Mouse (Mus musculus): ENCODE results near the gene Padi4.

The Padi4 gene

DNA sequence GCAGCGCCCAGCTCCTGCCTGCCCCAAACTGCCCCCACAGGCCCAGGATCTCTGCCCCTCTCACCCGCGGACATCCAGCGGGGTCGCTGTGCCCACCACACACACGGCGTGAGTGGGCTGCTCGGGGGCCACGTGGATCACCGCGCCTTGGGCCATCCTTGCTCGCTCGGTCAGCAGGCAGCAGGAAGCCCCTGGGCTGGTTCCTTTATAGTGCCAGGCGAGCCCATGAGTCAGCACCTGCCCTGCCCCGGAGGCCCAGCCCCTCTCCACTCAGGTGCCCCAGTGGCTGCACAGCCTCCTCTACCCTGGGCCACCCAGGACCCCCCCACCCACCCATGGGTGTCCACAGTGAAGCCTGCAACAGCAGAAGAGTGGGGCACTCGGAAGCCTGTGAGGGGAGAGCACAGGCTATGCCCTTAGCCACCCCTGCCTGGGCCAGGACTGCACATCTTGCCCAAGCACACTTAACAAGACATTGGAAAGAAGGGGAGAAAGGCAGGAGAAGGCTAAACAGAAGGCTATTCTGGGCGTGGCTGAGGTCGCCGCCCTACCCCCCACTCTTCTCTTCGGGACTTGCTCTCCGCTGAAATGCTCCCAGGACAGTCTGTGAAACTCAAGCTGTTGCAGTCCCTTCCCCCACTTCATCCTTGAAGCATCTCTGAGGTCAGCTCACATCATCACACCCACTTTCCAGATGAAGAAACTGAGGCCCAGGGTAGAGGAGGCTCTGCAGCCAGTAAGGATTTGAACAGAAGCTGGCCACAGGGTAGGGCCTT lies at the start of gene Padi4:
Padi4 (minus strand) TSS at position 212 of the 776 bp plus-strand sequence.
- DNase-seq (ENCODE audit: low read depth, low spot score): no peak

DNA sequence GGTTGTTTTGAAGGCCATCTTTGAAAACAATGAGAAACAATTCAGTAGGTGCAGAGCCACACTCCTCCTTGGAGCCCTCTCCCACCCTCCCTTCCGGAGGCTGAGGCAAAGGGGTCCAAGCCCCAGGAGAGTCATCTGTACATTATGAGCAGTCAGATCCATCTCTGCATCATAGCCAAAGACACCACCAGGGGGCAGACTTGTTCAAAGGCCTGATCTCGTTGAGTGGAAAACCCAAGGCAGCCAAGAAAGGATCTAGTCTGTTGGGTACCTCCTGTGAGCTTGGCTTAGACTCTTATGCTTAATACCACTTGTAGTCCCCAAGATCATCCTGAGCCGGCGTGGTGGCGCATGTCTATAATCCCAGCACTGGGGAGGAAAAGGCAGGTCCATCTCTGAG lies 48.0 kb upstream of the Padi4 start:
- DNase-seq (ENCODE audit: low read depth, low spot score): peak; percentile 73

DNA sequence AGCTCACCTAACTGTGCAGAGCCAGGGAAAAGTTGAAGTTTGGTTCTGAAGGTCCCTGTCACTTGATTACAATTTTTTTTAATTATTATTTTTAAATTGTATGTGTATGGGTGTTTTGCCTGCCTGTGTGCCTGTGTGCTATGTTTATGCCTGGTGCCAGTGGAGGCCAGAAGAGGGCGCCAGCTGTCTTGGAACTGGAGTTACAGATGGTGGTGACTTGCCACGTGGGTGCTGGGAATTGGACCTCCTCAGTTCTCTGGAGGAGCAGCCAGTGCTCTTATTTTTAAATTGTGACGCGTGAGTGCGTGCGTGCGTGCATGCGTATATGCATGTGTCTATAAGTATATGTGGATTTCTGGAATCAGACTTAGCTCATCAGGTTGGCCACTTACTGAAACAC lies 43.4 kb upstream of the Padi4 start:
- peak; percentile 29 for DNase-seq (ENCODE audit: low read depth, low spot score)

DNA sequence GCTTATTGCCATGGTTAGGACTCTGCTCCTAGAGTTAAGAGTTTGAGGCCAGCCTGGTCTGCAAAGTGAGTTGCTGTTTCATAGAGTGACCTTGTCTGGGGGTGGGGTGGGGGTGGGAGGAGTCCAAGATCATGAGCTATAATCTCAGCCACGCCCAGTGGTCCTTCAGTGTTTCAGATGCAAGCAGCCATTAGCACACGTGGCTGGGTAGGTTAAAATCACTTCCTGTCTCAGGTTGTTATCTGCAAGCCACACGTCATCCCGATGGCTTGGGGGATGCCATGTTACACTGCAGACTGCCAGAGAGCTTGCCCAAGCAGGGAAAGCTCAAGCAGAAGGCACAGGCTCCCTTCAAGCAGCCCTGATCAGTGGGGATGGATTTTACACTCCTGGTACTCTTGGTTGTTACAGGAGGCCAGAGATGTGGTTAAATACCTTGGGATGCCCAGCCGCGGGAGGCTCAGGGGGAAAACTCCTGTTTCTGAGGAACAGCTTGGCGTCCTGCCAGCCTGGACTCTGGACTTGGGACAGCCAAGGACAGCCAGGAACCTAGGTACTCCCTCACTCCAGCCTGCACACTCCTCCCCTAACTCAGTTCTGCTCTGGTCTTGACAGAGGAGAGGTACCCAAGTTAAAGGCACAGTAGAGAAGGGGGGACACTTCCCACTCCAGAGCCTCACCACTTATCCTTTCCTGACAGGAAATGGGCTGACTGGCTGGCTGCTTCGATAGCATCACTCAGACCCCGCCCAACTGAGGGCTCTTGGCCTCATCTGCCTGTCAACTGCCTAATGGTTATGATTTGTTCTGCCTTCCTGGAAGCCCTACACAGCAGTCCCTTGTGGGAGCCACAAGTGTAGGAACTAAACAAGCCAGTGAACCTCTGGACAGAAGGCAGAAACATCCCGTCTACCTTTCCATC lies 42.2 kb upstream of the Padi4 start:
- DNase-seq (ENCODE audit: low read depth, low spot score): peak; percentile 81

DNA sequence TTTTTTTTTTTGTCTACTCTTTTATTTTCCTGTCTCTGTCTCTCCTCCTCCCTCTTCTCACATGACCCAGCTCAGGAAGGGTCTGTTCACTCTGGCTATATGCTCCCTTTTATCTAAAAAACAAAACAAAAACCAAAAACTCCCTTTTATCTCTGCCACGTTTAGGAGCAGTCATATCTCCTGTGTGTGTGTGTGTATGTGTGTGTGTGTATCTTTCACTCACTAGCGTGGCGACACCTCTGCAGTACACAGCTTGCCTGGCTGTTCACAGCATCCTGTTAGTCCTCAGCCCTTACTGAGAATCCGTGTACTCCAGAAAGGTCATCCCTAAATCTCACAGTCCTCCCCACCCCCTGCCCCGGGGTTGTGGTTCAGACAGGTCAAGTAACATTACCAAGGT lies 41.5 kb upstream of the Padi4 start:
- DNase-seq (ENCODE audit: low read depth, low spot score): peak; percentile 70

DNA sequence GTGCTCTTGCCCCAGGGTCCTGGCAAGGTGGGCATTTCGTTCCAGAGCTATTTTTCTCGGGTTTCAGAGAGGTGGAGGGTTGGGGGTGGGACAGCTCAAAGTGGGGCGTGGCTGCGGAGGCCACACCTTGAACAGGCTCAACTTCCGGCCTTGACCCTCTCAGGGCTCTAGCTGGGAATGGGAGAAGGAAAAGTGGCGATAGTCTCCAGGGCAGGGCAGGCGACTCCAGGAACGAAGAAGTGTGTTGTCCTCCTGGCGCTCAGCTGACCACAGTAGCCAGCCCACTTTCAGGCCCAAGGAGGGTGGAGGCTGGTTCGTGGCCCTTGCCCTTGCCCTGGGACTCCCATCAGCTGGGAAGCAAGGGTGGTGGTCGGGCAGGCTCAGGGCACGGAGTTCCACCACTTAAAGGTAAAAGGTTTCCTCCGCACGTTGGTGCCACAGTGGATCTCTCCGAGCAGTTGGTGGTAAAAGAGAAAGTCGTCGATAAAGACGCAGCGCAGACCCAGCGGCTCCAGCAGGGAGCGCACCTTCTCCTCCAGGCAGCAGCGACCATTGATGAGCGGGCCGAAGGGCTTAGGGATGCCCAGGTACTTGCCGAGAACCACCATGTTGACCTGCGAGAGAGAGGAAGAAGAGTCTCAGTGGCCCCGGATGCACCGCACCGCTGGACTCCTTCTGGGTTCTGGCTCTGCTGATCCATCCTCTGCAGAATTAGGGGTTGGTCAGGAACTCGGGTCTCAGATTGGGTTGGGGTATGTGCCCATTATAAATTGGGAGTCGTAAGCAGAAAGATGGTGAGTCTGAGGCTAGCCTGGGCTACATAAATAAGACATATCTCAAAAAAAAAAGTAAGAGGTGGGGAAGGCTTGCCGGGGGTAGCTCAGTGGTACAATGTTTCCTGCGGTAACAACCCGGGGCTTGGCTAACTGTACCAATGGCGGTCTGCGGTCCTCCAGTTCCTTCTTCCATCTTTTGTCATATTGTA lies 40.5 kb upstream of the Padi4 start:
- DNase-seq (ENCODE audit: low read depth, low spot score): peak; percentile 71

DNA sequence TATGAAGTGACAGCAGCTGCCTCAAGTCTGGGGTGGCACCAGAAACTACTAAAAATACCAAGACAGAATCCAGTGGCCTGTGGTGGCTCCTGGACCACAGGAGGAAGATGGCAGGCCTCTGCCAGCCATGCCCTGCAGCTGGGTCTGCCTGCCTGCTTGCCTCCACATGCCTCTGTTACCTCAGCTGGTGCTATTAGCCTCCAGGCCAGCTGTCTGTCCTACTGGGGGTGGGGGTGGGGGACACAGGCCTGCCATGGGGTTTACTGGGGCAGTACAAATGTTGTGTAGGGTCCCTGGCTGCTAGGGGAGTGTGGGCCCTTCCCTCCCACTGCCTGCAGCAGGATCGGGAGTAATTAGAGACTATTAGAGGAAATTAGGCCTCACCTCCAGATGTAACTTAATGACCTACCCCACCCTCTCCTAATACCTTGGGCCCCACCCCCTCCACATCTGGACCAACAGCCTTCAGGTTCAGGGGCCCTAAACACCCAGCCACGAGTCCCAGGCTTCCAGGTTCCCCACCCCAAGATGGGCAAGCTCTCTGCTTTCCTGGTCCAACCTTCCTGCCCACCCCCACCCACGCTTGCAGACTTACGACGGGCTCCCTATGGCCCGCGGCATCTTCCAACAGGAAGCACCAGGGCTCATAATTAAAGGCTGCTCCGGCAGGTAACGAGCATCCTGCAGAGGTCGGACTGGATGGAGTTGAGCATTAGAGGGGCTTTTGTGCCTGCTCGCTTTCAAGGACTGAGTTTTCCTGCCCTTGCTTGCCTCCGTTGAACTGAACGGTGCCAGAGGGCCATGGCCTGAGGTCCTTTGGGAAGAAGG lies 39.5 kb upstream of the Padi4 start:
- no peak for DNase-seq (ENCODE audit: low read depth, low spot score)

DNA sequence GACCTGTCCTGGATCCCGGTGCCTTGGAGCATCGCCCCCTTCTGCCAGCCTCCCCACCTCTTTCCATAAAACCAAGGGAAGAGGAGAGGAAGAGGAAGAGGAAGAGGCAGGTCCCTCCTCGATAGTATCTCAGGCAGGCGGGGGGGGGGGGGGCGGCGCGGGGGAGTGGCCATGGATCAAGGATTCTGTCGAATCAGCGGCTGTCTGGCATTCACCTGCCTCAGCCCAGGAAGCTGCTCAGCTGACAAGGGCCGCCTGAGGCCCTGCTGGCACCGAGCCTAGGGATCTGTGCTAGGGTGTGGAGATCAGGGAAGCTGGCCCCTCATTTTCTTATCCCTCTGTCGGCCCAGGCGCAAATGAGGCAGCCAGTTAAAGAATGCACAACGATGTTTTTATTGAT lies 38.6 kb upstream of the Padi4 start:
- peak; percentile 42 for DNase-seq (ENCODE audit: low read depth, low spot score)

DNA sequence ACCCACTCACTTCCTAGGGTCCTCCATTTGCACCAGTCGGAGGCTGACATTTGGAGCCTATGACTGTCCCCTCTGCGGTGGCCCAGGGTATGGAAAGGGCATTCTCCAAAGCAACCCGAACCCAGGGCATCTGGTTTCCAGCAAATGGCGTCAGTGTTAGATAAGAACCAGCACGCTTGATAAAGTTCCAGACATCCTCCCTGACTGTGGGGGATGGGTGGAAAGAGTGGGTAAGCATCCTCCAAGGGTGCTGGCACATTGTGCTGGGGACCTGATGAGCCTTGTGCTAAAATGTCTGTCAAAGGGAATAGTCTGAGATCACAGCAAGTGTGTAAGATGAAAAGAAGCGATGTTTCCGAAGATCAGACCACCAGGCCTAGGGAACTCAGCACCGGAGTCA lies 38.2 kb upstream of the Padi4 start:
- DNase-seq (ENCODE audit: low read depth, low spot score): peak; percentile 44

DNA sequence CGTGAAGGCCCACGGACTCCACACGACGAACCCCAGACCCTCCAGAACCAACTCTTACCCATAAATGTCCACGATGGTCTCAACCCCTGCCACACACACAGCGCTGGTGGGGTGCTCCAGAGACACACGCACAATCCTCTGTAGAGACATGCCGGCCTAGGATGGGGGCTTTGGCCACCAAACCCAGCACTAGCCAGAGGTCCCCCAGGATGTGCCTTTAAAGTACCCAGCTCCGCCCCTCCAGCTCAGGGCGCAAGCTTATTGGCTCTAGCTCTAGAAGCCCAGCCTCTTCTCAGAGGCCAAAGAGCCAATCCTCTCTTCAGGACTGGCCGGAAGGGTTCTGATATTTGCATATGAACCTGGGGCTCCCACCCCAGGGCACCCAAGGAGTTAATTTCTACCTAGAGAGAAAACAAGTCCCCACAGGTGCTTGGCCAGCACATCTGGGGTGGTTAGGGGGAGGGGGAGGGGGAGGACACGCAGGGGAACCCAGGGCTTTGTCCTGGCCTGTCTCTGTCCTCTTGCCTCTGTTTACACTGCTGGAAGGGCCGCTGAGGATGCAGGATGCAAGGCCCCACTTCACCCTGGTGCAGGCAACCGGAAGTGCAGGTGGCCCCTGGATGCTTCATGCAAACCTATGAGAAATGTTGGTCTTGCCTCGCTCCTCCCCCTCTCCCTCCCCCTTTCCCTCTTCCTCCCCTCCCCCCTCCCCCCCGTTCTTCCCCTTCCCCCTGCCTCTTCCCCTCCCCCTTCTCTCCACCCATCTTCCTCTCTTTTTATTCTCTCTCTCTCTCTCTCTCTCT lies 36.6 kb upstream of the Padi4 start, which contains the start of gene Padi3:
Padi3 (minus strand) TSS at position 191 of the 803 bp plus-strand sequence.
- peak; percentile 54 for DNase-seq (ENCODE audit: low read depth, low spot score)

DNA sequence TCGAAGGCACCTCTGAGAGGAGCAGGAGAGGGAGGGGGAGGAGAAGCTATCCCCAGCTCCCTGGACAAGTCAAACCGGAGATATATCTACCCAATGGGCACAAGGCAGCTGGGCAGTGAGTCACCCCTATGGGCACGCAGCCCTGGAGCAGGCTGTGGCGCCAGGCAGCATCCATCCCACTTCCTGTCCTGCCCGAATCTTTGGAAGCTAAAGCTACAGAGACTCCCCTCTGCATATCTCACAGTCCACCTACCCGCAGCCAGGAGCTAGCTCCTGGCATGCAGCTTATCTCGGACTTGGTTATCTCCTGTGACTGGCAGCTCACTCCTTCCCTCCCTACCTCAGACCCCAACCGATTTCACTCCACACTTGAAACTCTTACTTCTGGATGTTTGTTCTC lies 35.1 kb upstream of the Padi4 start:
- DNase-seq (ENCODE audit: low read depth, low spot score): no peak

DNA sequence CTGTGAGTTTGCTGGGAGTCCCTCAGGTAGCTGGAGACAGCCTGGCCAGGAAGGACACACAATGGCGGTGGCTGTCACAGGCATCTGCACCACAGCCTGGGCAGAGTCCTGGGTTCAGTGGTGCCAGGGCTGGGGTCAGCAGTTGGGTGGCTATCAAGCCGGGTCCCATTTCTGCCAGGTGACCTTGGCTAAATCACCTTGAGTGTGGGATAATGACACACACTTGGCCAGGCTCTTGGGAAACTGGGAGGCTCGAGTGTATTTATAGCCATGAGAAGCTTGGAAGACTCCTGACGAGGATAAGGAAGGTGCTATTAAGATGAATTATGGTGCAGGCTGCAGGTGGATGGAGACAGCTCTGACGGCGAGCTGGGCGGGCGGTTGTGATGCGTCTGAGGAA lies 30.6 kb upstream of the Padi4 start:
- no peak for DNase-seq (ENCODE audit: low read depth, low spot score)

DNA sequence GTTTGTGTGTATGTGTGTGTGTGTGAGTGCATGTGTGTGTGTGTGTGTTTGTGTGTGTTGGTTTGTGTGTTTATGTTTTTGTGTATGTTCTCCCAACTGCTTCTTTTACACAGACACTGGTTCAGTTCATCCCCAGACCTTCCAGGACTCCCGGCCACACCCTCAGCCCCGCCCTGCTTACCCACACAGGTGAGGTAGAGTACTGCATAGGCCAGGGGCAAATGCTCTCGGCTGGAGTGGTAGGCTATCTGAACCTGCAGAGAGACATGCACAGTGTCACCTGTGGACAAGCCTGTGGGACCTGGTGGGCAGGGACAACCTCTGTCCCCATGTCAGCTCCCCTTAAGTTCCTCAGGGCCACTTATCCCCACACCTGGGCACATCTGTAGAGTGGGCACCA lies 27.3 kb upstream of the Padi4 start:
- no peak for DNase-seq (ENCODE audit: low read depth, low spot score)

DNA sequence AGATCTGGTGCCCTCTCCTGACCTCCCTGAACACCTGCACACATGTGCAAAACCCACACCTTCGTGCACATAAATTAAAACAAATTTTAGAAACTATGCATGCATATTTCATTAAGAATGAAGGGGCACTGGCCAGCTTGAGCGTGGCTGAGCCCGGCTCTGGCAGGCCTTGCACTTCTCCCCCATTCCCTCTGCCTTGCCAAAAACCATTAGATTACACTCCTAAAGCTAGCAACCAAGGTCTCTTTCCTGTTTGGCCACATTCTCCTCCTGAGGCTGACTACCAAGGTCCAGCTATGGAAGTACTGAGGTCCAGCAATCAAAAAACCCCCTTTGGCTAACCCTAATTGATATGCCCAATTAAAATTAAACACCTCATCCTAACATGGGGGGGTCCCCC lies 22.8 kb upstream of the Padi4 start:
- DNase-seq (ENCODE audit: low read depth, low spot score): no peak

DNA sequence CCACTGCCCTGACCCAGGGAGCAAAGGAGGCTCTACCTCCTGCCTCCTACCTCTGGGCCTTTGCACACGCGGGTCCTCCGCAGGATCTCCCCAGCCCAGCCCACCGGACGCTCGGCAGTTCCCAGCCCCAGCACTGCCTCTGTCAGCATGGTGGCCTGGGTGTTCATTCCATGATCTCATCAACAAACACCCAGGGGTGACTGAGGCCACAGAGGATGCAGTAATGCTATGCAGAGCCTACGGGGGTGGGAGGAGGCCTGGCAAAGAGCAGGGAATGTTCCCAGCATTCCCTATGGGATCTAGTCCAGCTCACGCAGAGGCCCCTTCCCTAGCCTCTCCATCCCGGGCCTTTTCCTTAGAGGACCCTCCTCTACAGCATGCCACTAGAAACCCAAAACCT lies 20.6 kb upstream of the Padi4 start:
- no peak for DNase-seq (ENCODE audit: low read depth, low spot score)

DNA sequence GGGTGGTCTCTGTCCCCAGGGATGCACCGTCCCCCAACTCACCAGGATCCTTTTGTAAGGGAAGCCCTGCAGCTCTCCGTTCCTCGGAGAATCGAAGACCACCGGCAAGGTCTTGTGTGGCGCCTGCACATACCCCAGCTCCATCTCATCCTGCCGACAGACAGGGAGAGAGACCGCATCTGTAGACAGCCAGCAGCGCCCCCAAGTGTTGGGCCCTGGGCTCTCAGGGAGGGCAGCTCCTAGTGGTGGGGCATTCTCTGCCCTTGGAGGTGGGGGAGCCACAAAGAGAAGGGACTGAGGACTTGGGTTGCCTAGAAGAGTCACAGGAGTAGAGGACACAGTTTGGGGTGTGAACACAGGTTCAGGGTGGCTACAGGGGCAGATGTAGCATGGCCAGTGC lies 19.8 kb upstream of the Padi4 start:
- no peak for DNase-seq (ENCODE audit: low read depth, low spot score)

DNA sequence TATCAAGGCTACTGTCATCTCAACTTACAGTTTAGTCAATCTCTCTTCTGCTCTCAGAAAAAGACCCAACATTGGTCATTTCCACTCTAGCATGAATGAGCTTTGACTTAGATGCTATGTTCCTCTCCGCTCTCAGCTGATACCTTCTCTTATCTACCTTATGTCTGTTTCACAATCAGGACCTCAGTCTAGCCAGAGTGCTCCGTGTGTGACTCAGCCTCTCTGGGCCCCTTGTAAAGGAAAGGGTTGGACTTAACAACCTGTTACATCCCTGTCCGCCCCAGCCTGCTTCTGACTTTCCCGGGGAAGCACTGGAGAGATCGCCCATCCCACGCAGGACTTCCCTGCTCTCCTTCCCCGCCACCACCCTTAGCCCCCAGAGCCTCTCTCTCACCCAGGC lies 18.5 kb upstream of the Padi4 start:
- no peak for DNase-seq (ENCODE audit: low read depth, low spot score)

DNA sequence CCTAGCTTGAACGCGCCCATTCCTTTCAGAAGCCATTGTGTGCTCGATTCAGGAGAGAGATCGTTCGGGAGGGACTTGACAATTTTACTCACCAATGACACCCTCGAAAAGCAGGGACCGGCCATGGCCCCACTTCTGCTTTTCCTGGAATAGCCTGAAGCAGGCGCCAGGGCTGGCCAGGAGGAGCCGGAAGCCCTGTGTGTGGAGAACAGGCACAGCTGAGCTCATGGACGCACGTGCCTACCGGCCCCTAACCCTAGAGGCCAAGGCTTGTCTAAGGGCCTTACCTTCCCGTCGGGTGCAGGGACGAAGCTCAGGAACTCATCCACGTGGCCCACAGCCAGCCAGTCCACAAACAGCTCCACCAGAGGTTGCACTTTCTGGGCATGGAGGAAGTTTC lies 17.0 kb upstream of the Padi4 start:
- DNase-seq (ENCODE audit: low read depth, low spot score): no peak

DNA sequence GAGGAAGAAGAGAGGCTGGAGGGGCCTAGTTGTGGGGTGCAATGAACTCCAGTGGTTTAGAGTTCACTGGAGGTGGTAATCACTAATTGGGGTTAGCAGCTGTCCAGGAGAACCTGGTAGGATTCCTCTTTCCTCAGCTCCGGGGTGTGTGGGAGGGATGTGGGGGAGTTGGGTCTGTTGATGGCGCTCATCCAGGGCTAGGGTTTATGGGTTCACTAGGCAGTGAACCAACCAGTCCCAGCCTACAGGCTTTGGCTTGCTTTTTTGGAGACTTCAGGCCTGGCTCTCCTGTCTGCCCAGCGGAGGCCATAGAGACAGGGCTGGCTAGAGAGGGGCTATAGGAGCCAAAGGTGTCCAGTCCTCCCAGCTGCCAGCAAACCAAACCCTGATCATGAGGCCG lies 15.9 kb upstream of the Padi4 start:
- DNase-seq (ENCODE audit: low read depth, low spot score): no peak

DNA sequence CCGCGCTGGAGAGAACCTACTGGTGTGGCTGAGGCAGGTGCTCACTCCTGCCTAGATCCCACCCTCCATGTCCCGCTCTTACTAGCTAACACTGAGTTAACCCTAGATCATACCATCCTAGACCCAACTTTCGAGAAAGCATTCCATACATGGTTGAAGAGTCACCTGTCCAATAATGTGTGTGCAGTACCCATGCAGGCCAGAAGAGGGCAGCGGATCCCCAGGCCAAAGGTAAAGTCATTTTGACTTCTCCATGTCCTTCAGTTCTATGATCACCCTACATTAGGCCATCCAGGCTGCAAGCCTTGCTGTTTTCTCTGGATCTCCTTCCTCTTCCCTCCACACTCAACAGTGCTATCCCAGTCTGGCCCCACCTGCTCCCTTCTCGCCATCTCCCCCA lies 14.9 kb upstream of the Padi4 start:
- DNase-seq (ENCODE audit: low read depth, low spot score): peak; percentile 84
